Mouse (Mus musculus) cerebellum, adult 2 months (tissue): Measurements from ENCODE around the gene Hoxb6.

Source experiments
- CTCF ChIP-seq: fragments of 200-500 bp; IDR thresholded peaks from 2 replicates; pipeline ENCODE4 v1.5.1; 2011; ENCODE audit warnings: low read depth, mild to moderate bottlenecking, control low read depth, low read length, moderate library complexity, borderline replicate concordance; ENCODE audit not compliant: insufficient read depth
- POLR2A ChIP-seq: fragments of 200-500 bp; IDR thresholded peaks from 2 replicates; pipeline ENCODE4 v1.6.1; 2011; ENCODE audit warnings: low read length, control low read depth, borderline replicate concordance; ENCODE audit not compliant: insufficient read depth

- no peak for TF ChIP-seq CTCF
- TF ChIP-seq POLR2A = no peak
These were observed 56.1 kb downstream of the Hoxb6 start for GRCm38 (mm10) chr11:96348141-96348928.
